Mouse (Mus musculus) adrenal gland, postnatal 25 days (tissue): ENCODE data around the gene Acvr1b. TPM values are rescaled to one million over a fixed set of nuclear protein-coding genes. Genes with fewer than 3 reads are reported as not detected.

Source experiments
- DNase-seq: peaks from one replicate; pipeline ENCODE4 v3.0.0; 2021; ENCODE audit warnings: mixed read lengths
- total RNA-seq: library from RNA; stranded (reverse); gene quantifications from 2 replicates; pipeline ENCODE4 v1.2.3, GENCODE M21; 2021

Acvr1b gene
- total RNA-seq, 1 experiment from 2014 or later = 11.2 TPM

GRCm38 (mm10) chr15:101230995-101231647 lies 57.3 kb downstream of the Acvr1b start:
- DNase-seq = no peak

DNA sequence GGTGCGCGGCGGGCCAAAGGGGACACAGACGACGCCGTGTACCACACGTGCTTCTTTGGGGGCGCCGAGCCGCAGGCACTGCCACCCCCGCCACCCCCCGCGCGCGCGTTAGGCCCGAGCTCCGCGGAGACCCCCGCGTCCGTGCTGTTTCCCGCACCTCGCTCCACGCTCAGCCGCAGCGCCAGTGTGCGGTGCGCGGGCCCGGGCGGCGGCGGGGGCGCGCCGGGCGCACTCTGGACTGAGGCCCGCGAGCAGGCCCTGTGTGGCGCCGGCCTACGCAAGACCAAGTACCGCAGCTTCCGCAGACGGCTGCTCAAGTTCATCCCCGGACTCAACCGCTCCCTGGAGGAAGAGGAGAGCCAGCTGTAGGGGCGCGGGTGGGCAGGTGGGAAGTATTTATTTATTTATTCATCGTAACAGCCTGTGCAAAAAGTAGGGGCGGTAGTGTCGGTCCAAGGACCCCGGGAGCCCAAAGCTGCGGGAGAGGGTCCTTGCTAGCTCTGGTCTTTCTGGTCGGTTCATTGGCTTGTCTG lies 57.8 kb downstream of the Acvr1b start:
- DNase-seq = no peak

- DNase-seq = no peak
Measured at GRCm38 (mm10) chr15:101232607-101233006, 58.7 kb downstream of the Acvr1b start.

GRCm38 (mm10) chr15:101233183-101233582 lies 59.3 kb downstream of the Acvr1b start:
- no peak for DNase-seq

DNA sequence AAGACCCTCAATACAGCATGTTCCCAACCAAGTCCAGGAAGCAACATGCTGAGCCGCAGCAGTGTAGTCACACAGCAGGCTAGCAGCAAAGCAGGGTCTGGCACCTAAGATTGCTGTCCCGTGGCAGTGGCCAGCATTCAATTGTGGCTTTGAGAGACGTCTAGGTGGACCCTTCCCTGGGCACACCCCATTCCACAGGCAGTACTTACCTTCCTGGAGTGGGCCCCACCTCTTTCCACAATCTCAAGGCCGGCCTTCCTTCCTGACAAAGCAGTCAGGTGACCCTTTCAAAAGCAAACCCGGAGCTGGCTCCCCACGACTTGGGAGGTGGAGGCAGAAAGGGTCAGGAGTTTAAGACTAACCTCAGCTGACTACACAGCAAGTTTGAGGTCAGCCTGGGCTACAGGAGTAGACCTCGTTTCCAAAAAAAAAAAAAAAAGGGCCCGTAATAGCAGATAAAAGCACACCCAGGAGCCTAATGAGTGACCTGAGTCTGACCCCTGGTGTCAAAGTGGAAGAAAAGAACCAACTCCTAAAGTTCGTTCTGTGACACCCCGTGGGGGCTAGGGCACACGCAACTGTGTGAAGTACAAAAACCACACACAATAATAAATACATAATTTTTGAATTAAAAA lies 59.9 kb downstream of the Acvr1b start:
- no peak for DNase-seq

DNA sequence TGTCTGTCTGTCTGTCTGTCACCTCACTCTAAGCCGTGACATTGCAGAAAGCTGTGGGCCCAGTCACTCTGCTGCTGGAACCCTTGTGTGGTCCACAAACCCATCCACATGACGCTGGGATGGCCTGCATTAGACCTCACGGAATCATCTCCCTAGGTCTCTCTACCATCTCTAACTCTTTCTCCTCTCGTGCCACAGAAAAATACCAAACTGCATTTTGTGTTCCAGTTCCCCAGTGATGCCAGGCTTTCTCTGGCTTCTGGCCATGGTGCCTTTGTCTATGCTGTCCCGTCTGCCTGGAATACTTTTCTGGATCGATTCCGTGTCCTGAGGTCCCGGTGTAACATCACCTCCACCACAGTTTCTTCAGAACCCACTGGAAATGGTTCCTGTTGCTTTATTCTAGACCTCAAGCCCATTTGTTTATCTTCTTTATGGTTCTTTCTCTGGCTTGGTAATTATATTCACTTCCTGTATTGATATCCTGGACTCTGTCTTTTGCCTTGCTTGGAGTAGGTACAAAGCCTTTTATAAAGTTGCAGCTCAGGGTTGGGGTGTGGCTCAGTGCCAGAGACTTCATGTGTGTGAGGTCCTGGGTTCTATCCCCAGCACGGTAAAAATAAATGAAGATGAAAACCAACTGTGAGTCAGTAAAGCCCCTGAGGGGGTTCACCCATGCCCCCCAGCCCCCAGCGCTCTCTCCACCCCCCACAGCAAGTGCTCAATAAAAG lies 60.9 kb downstream of the Acvr1b start:
- DNase-seq = no peak

GRCm38 (mm10) chr15:101235342-101235698 lies 61.5 kb downstream of the Acvr1b start:
- no peak for DNase-seq

DNA sequence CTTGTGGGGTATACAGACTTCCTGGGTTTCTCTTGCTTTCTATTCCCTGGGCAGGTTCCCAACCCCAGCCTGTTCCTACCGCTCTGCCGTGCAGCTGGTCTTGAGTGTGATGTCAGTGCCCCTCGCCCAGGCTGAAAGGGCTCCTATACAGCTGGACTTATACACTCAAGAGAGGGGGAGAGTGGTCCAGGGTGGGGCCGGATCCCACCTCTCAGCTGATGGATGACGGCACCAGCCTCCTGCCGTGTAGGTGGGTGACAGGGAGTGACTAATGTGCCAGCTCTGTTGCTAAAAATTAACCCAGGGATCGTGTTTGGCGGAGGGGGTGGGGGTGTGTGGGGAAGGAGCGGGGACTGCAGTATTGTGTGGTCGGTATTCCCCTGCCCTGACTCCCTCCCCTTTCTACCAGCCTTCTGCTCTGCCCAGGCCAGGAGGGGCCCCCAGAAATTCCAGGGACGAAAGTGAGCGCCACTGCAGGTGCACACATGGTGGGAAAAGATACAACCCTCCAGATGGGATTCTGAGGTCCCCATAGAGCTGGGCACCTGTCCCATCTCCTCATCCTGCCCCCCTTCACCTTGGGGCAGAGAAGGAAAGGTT lies 62.0 kb downstream of the Acvr1b start:
- DNase-seq = no peak

- peak; percentile 81 for DNase-seq
Measured at GRCm38 (mm10) chr15:101236878-101237277, 63.0 kb downstream of the Acvr1b start.

DNA sequence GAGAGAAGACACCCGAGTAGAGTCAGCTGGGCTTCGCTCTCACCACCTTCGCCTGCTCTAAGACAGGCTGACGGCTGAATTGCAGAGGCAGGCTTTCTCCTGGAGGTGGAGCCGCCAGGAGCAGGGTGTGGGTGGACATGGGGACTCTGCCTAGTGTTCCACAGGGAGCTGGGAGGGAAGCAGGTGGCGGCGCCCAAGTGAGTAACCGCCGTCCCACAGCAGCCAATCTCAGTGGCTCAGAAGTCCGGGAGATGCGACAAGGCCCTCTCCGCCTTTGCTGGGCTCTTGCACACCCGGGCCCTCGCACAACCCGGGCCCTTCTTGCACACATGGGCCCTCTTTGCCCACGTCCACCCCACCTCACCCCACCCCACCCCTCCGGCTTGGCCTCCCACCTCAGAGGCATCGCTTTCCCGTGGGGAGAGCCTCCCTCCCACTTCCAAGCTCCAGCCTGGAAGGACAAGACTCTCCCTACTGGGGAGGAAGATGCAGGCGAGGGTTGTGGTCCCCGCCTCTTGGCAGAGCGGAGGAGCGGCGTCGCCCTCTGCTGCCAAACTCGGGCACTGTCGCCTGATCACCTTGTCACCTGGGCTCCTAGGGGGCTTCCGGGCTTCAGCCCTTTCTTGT lies 65.1 kb downstream of the Acvr1b start:
- peak; percentile 62 for DNase-seq

DNA sequence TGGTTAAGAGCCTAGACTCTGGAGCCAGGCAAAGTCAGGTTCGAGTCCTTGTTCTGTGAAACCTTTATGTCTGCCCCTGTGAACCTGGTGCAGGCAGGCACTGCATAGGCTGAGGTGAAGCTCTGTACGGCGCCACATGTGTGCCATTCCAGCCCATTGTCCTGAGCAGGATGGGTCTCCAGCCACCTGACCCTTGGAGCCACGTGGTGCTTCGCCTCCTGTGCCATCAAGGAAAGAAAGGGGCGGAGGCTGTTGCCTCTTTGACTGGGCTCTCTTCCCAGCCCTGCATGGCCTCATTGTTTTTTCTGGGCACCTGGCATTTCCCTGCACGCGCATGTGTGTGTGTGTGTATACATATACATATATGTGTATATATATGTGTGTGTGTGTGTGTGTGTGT lies 66.0 kb downstream of the Acvr1b start:
- no peak for DNase-seq

GRCm38 (mm10) chr15:101240799-101241204 lies 66.9 kb downstream of the Acvr1b start:
- DNase-seq = peak; percentile 82

GRCm38 (mm10) chr15:101241236-101241635 lies 67.4 kb downstream of the Acvr1b start:
- DNase-seq = no peak

DNA sequence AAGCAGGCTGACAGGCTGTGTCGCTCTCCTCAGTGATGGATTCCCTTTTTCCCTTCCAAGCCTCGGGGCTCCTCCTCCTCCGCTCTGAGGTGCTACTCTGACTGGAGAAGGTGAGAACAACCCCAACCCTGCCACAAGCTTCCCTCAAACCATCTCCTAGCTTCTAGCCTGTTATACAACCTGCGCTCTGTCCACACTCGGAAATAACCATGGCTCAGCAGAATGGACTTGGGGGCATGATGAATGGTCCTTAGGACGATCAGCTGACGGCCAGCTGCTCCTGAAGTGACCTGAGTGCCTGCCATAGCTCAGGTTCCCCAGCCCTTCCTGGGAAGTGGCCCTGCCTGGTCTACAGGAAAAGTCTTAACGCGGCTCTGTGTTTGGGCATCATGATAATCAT lies 68.0 kb downstream of the Acvr1b start:
- DNase-seq = no peak

DNA sequence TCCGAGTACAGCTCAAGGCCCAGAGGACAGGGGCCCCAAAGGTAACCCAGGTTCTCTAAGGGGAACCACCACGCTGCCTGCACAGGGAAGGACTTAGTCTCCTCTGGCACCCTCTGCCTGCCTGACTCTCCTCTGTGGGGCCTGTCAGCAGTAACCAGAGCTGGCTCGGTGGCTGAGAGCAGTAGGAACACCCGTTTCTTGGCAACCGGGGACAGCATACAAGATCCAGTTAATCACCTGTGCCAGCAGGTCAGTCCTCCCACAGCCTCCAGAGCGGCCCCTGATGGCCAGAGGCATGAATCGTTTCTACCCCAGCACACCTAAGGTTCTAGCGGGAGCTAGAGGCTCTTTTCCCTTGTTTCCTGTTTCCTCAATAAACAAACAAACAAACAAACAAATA lies 68.8 kb downstream of the Acvr1b start:
- DNase-seq = peak; percentile 43

GRCm38 (mm10) chr15:101244012-101244411 lies 70.1 kb downstream of the Acvr1b start:
- DNase-seq = no peak

DNA sequence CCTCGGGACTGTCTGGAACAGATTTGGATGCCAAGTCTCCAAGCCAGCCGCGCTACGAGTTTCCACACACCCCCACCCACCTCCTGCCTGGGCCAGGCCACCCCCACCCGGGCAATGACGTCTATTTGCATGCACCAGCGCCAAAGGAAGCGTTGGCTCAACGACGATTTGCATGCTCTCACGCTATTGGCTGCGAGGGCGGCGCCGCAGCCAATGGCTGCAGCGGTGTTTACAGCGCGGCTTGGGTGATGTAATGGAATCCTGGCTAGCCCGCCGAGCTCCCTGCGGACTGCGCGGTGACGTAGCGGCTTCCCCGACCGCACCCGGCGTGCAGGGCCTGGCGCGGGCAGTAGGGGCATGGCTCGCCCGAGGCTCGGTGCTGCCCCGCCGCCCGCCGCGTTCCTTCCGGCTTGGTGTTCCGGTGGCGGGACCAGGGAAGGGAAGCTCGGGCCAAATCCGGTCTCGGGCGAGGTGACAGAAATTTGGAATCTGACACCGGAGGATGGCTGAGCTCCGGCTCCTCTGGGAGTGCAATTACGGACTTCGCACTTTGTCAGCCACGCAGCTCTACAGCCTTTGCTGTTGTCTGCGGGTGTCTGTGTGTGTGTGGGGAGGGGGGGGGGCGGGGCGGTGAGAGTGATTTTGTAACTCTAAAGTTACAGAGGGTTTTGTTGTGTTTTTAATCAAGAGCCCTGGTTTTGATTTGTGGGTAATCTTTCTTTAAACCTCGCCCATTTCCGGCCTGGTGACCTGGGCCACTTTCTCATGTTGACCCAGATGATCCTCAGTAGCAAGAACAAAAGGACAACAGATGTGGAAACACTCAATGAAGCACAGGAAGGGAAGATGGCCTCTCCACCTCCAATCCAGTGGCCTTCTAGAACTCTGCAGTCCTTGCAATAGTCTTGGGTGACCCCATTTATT lies 72.6 kb downstream of the Acvr1b start:
- peak; percentile 93 for DNase-seq

DNA sequence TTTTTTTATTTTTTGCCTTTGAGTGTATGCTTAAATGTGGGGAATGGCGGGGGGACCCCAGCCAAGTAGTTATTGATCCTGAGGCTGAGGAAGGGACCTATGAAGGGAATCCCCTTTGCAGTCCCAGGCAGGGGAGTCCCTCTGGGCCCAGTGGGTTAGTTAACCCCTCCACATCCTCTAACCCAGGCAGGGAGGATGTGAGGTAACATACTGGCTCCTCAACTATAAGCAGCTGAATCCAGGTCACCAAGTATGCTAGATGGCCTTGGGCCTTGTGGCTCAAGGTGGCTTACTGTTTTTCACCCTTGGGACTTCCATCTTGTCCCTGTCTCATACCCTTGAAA lies 73.3 kb downstream of the Acvr1b start:
- DNase-seq = no peak

GRCm38 (mm10) chr15:101248029-101248710 lies 74.3 kb downstream of the Acvr1b start:
- DNase-seq = no peak

DNA sequence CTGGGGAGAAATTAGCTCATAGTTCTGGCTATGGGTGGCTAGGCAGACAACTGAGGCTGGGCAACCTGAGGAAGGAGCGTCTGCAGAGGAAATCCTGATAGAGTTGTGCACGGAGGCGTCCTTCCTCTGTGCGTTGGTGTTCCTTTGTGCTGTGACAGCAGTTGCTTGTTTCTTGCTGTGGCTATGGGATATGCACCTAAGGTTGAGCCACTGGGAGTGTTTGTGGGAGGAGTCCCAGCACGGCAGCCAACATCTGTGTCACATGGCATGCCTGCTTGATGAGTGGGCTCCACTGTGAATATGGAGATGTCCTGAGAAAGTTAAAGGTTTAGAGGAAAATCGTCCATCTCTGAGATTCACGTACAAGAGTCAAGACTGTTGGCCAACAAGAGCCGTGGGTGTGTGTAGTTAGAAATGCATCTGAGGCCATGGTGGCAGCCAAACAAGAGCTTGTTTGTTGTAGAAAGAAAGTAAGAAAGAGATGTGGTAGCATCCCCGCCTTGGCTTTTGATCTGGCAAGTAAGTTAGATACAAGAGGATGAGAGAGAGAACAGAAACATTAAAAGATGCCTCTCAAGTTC lies 76.4 kb downstream of the Acvr1b start:
- DNase-seq = no peak
